In genomic region chr4:64250691-64251090, GRCm38 (mm10) we compare ENCODE assay signal across 23 mouse cellular contexts.
"Had no signal": no experiment of that assay in that cellular context is flagged by ENCODE, and none has a peak within 500 bp of the region (broad histone marks: within the 10 kb centered on the region; RNA-seq: fewer than 3 reads in every experiment).

No protein-coding gene starts in this region.

- H3K27ac ChIP-seq: kidney, embryonic 15.5 days; liver, embryonic 12.5 days; liver, embryonic 15.5 days; lung, embryonic 15.5 days; macrophage; midbrain, embryonic 12.5 days; midbrain, embryonic 15.5 days; neural tube, embryonic 12.5 days; neural tube, embryonic 15.5 days; stomach, embryonic 15.5 days had no signal

- H3K9me3 ChIP-seq: kidney, embryonic 15.5 days; liver, embryonic 12.5 days; liver, embryonic 15.5 days; lung, embryonic 15.5 days; midbrain, embryonic 12.5 days; midbrain, embryonic 15.5 days; neural tube, embryonic 12.5 days; neural tube, embryonic 15.5 days; stomach, embryonic 15.5 days had no signal

- H3K4me1 ChIP-seq: liver, embryonic 12.5 days; liver, embryonic 15.5 days; lung, embryonic 15.5 days; midbrain, embryonic 12.5 days; midbrain, embryonic 15.5 days; neural tube, embryonic 12.5 days; neural tube, embryonic 15.5 days; stomach, embryonic 15.5 days had no signal

- H3K4me2 ChIP-seq: kidney, embryonic 15.5 days; liver, embryonic 12.5 days; liver, embryonic 15.5 days; lung, embryonic 15.5 days; midbrain, embryonic 12.5 days; midbrain, embryonic 15.5 days; neural tube, embryonic 12.5 days; neural tube, embryonic 15.5 days; stomach, embryonic 15.5 days had no signal

- H3K36me3 ChIP-seq: kidney, embryonic 15.5 days; liver, embryonic 12.5 days; liver, embryonic 15.5 days; lung, embryonic 15.5 days; midbrain, embryonic 12.5 days; midbrain, embryonic 15.5 days; neural tube, embryonic 12.5 days; neural tube, embryonic 15.5 days; stomach, embryonic 15.5 days had no signal

- ATAC-seq: liver, embryonic 12.5 days; midbrain, embryonic 15.5 days had no signal

- DNase-seq: kidney, adult 11 months; kidney, adult 8-10 months; kidney, postnatal 10 days; kidney, postnatal 36 days; left cerebral cortex, postnatal 4 days; liver; lung, adult 18-20 months; lung, postnatal 14 days; retina, postnatal 1 day; right cerebral cortex, postnatal 25 days; spleen, adult 18-20 months; thymus, adult 18-20 months; thymus, postnatal 36 days had no signal

- H3K9ac ChIP-seq: kidney, embryonic 15.5 days; liver, embryonic 12.5 days; liver, embryonic 15.5 days; lung, embryonic 15.5 days; midbrain, embryonic 12.5 days; midbrain, embryonic 15.5 days; neural tube, embryonic 12.5 days; neural tube, embryonic 15.5 days; stomach, embryonic 15.5 days had no signal

- H3K27me3 ChIP-seq: kidney, embryonic 15.5 days; liver, embryonic 12.5 days; liver, embryonic 15.5 days; lung, embryonic 15.5 days; midbrain, embryonic 12.5 days; midbrain, embryonic 15.5 days; neural tube, embryonic 12.5 days; neural tube, embryonic 15.5 days; stomach, embryonic 15.5 days had no signal

- H3K4me3 ChIP-seq: kidney, embryonic 15.5 days; liver, embryonic 12.5 days; liver, embryonic 15.5 days; lung, embryonic 15.5 days; midbrain, embryonic 12.5 days; midbrain, embryonic 15.5 days; neural tube, embryonic 12.5 days; neural tube, embryonic 15.5 days; stomach, embryonic 15.5 days had no signal
